Mouse (Mus musculus): ENCODE measurements around the gene Gm45713. TPM values are rescaled to one million over a fixed set of nuclear protein-coding genes. Genes with fewer than 3 reads are reported as not detected.
"Not testable (repeated sequence)": the region's sequence is repeated elsewhere in the genome, so short reads cannot be mapped to it uniquely, and the experiment has no call there.

Gene Gm45713
- polyA plus RNA-seq, 1 experiment from 2014 or later = not detected

DNA sequence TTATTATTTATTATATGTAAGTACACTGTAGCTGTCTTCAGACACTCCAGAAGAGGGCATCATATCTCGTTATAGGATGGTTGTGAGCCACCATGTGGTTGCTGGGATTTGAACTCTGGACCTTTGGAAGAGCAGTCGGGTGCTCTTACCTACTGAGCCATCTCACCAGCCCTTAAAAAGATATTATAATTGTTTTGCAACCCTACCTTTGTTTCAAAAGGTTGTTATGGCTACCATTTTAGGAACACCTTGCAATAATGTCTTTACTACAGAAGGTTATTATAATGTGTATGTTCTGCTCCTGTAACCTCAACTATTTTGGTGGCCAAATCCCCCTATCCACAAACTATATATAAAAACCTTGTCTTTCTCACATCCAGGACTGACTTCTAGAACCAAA lies 17.0 kb upstream of the Gm45713 start:
- not testable (repeated sequence) for H3K9me3 ChIP-seq; H3K9ac ChIP-seq; H3K4me2 ChIP-seq (replicated peaks); H3K27me3 ChIP-seq (replicated peaks); H3K4me3 ChIP-seq; ATAC-seq (ENCODE audit: low FRiP score, low read depth); H3K4me1 ChIP-seq; H3K27ac ChIP-seq; H3K36me3 ChIP-seq
- 93% methylated on average over 2 of the region's 2 CpGs for WGBS

DNA sequence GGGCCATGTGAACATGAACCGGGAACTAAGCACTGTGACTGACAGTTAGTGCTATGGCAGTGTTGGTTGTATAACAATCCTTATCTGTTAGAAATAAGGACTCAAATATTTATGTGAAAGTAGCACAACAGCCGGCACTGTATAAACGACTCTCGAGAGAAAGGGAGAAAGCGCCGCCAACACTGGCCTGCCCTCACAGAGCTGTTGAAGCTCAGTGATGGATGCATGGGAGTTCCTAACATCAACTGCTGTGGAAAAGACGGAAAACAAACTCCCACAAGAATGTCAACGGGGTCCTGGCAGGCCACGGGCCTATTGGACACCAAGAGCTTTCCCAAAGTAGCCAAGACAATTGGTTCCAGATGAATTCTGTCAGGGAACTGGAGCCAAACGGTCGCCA lies 15.3 kb upstream of the Gm45713 start:
- H3K27ac ChIP-seq = no peak overlapping the region
- peaks cover 14% of the 10 kb centered on the region; the same call in 1 of the 2 replicates for H3K36me3 ChIP-seq
- H3K4me1 ChIP-seq = peaks cover 9% of the 10 kb centered on the region
- no peak overlapping the region for H3K9ac ChIP-seq
- H3K27me3 ChIP-seq (replicated peaks) = no peaks in the 10 kb centered on the region
- no peak overlapping the region for H3K4me3 ChIP-seq
- ATAC-seq (ENCODE audit: low FRiP score, low read depth) = no peak
- no peak overlapping the region for H3K4me2 ChIP-seq (replicated peaks)
- WGBS = 59% methylated on average over 11 of the region's 11 CpGs
- H3K9me3 ChIP-seq = no peaks in the 10 kb centered on the region

GRCm38 (mm10) chr7:45150321-45150720 lies 14.3 kb upstream of the Gm45713 start:
- H3K4me1 ChIP-seq = peaks cover 9% of the 10 kb centered on the region
- no peak for ATAC-seq (ENCODE audit: low FRiP score, low read depth)
- no peak overlapping the region for H3K27ac ChIP-seq
- no peak overlapping the region for H3K4me3 ChIP-seq
- H3K9ac ChIP-seq = no peak overlapping the region
- WGBS = 74% methylated on average over 4 of the region's 4 CpGs
- no peak overlapping the region for H3K4me2 ChIP-seq (replicated peaks)
- no peaks in the 10 kb centered on the region for H3K27me3 ChIP-seq (replicated peaks)
- no peaks in the 10 kb centered on the region for H3K9me3 ChIP-seq
- H3K36me3 ChIP-seq = peaks cover 21% of the 10 kb centered on the region

GRCm38 (mm10) chr7:45149545-45149944 lies 13.5 kb upstream of the Gm45713 start:
- H3K27me3 ChIP-seq (replicated peaks) = no peaks in the 10 kb centered on the region
- no peak for ATAC-seq (ENCODE audit: low FRiP score, low read depth)
- no peak overlapping the region for H3K9ac ChIP-seq
- H3K4me3 ChIP-seq = no peak overlapping the region
- H3K9me3 ChIP-seq = no peaks in the 10 kb centered on the region
- WGBS = 38% methylated on average over 6 of the region's 6 CpGs
- H3K4me1 ChIP-seq = peaks cover 5% of the 10 kb centered on the region
- H3K36me3 ChIP-seq = peaks cover 28% of the 10 kb centered on the region
- no peak overlapping the region for H3K4me2 ChIP-seq (replicated peaks)
- no peak overlapping the region for H3K27ac ChIP-seq

DNA sequence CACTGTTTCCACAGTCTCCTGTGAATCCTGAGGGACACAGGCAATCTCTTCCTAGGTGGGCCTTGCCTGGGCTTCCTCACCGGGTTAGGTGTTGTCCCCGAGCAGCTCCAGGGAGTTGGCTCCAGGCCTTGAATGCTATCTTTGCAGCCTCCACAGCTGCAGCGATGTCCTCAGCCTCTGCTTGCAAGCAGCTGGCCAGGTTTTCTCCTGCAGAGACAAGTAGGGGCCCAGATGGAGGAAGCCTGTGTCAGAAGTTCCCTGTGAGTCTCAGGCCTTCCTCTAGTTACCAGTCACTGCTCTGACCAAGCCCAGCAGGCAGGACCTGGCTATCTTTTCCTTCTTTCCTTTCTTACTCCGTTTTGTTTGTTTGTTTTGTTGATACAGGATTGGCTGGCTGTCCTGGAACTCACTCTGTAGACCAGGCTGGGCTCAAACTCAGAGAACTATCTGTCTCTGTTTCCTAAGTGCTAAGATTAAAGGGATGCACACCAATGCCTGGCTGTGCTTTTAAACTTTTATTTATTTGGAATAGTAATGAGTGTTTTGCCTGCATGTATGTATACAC lies 12.6 kb upstream of the Gm45713 start:
- no peaks in the 10 kb centered on the region for H3K9me3 ChIP-seq
- 73% methylated on average over 4 of the region's 4 CpGs for WGBS

DNA sequence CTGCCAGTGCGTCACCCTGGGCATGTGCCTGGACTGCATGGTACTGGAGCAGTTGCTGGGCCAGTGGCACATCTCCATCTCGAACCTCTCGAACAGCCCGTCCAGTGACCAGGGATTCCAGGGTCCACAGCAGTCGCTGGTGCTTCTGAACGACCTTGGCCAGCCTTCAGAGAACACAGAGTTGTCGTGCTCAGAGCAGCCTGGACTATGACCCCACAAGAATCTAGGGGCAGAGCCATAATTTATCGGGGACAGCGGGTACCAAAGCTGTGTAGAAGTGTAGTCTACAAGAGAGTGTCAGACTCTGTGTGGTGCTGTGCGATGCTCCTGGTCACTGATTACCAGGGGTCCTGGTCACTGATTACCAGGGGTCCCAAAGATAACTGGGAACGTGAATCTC lies 11.9 kb upstream of the Gm45713 start:
- Histone ChIP-seq H3K4me1 (no peaks in the 10 kb centered on the region), H3K27me3 (replicated peaks) (no peaks in the 10 kb centered on the region), H3K36me3 (peaks cover 42% of the 10 kb centered on the region), H3K27ac (no peak overlapping the region), H3K9me3 (no peaks in the 10 kb centered on the region), H3K9ac (no peak overlapping the region), H3K4me3 (no peak overlapping the region), H3K4me2 (replicated peaks) (no peak overlapping the region)
- ATAC-seq (ENCODE audit: low FRiP score, low read depth) = no peak
- 91% methylated on average over 11 of the region's 11 CpGs for WGBS

More for the DNA sequence above, 12.6 kb upstream of the Gm45713 start:
- Histone ChIP-seq H3K27me3 (replicated peaks) (no peaks in the 10 kb centered on the region), H3K4me1 (peaks cover 3% of the 10 kb centered on the region), H3K36me3 (peaks cover 35% of the 10 kb centered on the region), H3K9ac (no peak overlapping the region), H3K27ac (no peak overlapping the region), H3K4me3 (no peak overlapping the region), H3K4me2 (replicated peaks) (no peak overlapping the region)
- ATAC-seq (ENCODE audit: low FRiP score, low read depth) = no peak

GRCm38 (mm10) chr7:45147267-45147666 lies 11.2 kb upstream of the Gm45713 start:
- WGBS = 94% methylated on average over 11 of the region's 11 CpGs
- Histone ChIP-seq H3K9me3 (no peaks in the 10 kb centered on the region), H3K4me2 (replicated peaks) (no peak overlapping the region), H3K9ac (no peak overlapping the region), H3K36me3 (peaks cover 46% of the 10 kb centered on the region), H3K4me1 (no peaks in the 10 kb centered on the region), H3K4me3 (no peak overlapping the region), H3K27ac (no peak overlapping the region), H3K27me3 (replicated peaks) (no peaks in the 10 kb centered on the region)
- no peak for ATAC-seq (ENCODE audit: low FRiP score, low read depth)

- WGBS = 95% methylated on average over 8 of the region's 8 CpGs
- Histone ChIP-seq H3K27ac (no peak overlapping the region), H3K4me3 (no peak overlapping the region), H3K4me2 (replicated peaks) (no peak overlapping the region), H3K9ac (no peak overlapping the region), H3K4me1 (no peaks in the 10 kb centered on the region), H3K36me3 (peaks cover 51% of the 10 kb centered on the region), H3K27me3 (replicated peaks) (no peaks in the 10 kb centered on the region), H3K9me3 (no peaks in the 10 kb centered on the region)
- ATAC-seq (ENCODE audit: low FRiP score, low read depth) = no peak
Measured at GRCm38 (mm10) chr7:45145460-45145859, 9.4 kb upstream of the Gm45713 start.

GRCm38 (mm10) chr7:45144368-45145174 lies 8.5 kb upstream of the Gm45713 start:
- no peaks in the 10 kb centered on the region for H3K4me1 ChIP-seq
- H3K4me3 ChIP-seq = no peak overlapping the region
- no peak for ATAC-seq (ENCODE audit: low FRiP score, low read depth)
- H3K27ac ChIP-seq = no peak overlapping the region
- peaks cover 51% of the 10 kb centered on the region for H3K36me3 ChIP-seq
- H3K27me3 ChIP-seq (replicated peaks) = no peaks in the 10 kb centered on the region
- no peak overlapping the region for H3K4me2 ChIP-seq (replicated peaks)
- no peak overlapping the region for H3K9ac ChIP-seq
- 88% methylated on average over 13 of the region's 13 CpGs for WGBS
- H3K9me3 ChIP-seq = no peaks in the 10 kb centered on the region

GRCm38 (mm10) chr7:45141914-45142313 lies 5.9 kb upstream of the Gm45713 start:
- 90% methylated on average over 5 of the region's 5 CpGs for WGBS
- no peaks in the 10 kb centered on the region for H3K9me3 ChIP-seq
- H3K9ac ChIP-seq = no peak overlapping the region
- H3K27me3 ChIP-seq (replicated peaks) = no peaks in the 10 kb centered on the region
- H3K4me3 ChIP-seq = no peak overlapping the region
- no peaks in the 10 kb centered on the region for H3K4me1 ChIP-seq
- no peak for ATAC-seq (ENCODE audit: low FRiP score, low read depth)
- H3K36me3 ChIP-seq = peaks cover 40% of the 10 kb centered on the region
- H3K4me2 ChIP-seq (replicated peaks) = no peak overlapping the region
- no peak overlapping the region for H3K27ac ChIP-seq

- Histone ChIP-seq H3K4me2 (replicated peaks) (no peak overlapping the region), H3K36me3 (peaks cover 37% of the 10 kb centered on the region), H3K9me3 (no peaks in the 10 kb centered on the region), H3K4me3 (no peak overlapping the region), H3K4me1 (0 out of 2 replicates have a peak, but pooled peaks cover under 1% of the 10 kb centered on the region), H3K9ac (no peak overlapping the region), H3K27me3 (replicated peaks) (no peaks in the 10 kb centered on the region), H3K27ac (no peak overlapping the region)
- WGBS = 94% methylated on average over 3 of the region's 3 CpGs
- no peak for ATAC-seq (ENCODE audit: low FRiP score, low read depth)
Measured at GRCm38 (mm10) chr7:45141319-45141718, 5.3 kb upstream of the Gm45713 start.

DNA sequence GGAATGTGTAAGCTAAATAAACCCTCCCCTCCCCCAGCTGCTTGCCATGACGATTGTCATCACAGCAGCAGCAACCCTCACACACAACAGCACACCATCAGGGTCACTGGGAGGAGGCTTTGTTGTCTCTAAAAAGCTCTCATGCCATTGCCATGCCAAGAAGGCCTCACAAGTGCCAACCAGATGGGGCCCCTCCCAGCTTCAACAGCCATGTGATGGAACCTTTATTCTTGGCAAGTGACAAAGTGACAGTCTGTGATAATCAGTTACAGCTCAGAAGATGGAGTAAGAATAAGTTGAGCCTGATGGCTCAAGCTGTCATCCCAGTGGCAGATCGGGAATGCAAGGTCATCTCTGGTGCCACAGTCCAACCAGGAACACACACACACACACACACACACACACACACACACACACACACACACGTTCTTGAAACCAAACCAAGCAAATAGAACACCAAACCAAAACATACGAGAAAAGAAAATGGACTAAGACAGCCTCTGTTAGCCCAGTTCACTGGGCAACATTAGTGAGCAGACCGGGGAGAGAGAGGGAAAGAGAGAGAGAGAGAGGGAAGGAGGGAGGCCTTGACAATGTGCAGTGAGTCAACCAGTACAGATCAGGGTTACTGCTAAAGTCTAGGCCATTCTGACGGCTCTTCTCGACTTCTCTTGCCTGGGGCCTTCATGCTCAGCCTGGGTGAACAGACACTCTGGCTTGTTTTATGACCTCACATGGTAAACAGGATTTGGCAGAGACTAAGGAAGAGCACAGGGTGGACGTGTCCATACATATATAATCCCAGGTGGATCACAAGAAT lies 4.1 kb upstream of the Gm45713 start:
- no peak overlapping the region for H3K4me3 ChIP-seq
- H3K27ac ChIP-seq = no peak overlapping the region
- H3K27me3 ChIP-seq (replicated peaks) = peaks cover 8% of the 10 kb centered on the region; the same call in 1 of the 2 replicates
- WGBS = 87% methylated on average over 8 of the region's 8 CpGs
- no peak overlapping the region for H3K9ac ChIP-seq
- ATAC-seq (ENCODE audit: low FRiP score, low read depth) = no peak
- H3K9me3 ChIP-seq = no peaks in the 10 kb centered on the region
- peaks cover 6% of the 10 kb centered on the region; the same call in 1 of the 2 replicates for H3K4me1 ChIP-seq
- H3K36me3 ChIP-seq = peaks cover 27% of the 10 kb centered on the region
- H3K4me2 ChIP-seq (replicated peaks) = no peak overlapping the region
